Mouse (Mus musculus): ENCODE measurements around the gene Prkcq. TPM values are rescaled to one million over a fixed set of nuclear protein-coding genes. Genes with fewer than 3 reads are reported as not detected.

Prkcq gene
- polyA plus RNA-seq (2017; shearing (Covaris generic)) = 100 to 1,000 TPM in 1 of 3 experiments, 10 to 100 TPM in 2; 86.5 to 144 (median 99.9) TPM

DNA sequence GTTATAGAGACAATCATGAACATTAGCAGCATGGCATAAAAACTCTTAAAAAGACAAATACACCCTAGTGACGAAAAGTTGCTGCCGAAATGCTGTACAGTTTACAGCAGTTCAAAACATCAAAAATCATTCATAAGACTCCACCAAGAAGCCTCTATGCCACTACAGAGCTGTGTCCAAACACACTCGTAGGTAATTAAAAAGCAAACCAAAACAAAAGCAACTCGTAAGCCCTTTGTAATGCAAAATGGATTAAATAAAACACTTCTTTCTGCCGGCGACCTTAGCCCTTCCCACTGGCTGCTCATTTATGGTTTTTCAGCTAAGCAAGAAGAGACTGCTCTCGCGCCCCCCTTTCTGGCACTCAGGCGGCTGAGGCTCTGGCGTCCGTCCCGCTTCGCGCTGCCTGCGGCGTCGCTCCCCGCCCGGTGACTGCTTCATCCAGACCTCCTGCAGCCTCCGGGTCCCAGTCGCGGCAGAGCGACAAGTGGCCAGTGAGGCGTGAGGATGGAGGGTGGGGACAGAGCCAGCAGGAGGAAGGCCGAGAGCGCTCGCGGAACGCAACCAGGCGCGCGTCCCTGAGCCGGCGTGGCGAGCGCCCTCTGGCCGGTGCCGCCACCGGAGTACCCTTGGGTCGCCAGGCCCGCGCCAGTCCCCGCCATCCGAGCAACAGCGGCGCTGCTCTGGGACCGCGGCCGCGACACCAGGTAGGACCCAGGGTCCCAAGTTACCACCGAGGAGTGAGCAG lies at the start of gene Prkcq:
Prkcq (plus strand) TSS at position 355 of the 748 bp plus-strand sequence.
- ATAC-seq = peak; percentile 15

DNA sequence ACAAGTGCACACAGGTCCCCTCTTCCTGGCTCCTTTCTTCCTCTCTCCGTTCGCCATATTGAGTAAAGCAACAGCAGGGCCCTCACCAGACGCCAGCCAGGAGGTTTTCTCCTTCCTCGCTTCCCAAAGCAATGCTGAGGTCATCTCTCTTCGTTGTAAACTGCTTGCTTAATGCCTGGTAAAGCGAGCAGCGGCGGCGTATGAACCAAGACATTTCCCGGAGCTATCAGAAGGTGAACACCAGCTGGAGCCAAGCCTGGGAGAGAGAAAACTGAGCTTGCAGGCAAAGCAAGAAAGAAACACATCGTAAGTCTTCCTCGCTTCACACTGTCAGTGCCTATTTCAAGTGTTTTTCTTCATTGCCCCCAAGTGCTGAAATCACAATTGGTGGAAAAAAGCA lies 41.0 kb upstream of the Prkcq start:
- no peak for ATAC-seq

DNA sequence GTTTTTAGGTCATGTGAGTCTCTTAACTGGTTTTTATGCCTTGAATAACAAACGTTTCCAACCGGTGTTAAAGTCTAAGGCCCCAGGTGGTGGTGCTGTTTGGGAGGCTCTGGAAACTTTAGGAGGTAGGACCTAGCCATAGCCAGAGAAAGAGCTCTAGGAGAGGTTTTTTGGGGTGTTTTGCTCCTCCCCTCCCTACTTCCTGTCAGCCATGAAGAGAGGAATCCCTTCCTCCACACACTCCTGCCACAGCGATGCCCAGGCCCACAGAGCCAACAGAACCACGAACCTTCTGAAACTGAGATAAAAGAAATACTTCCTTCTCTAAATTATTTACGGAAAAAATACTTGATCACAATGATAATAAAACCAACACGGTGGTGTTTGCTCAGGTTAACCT lies 36.2 kb upstream of the Prkcq start:
- ATAC-seq = peak; percentile 70

DNA sequence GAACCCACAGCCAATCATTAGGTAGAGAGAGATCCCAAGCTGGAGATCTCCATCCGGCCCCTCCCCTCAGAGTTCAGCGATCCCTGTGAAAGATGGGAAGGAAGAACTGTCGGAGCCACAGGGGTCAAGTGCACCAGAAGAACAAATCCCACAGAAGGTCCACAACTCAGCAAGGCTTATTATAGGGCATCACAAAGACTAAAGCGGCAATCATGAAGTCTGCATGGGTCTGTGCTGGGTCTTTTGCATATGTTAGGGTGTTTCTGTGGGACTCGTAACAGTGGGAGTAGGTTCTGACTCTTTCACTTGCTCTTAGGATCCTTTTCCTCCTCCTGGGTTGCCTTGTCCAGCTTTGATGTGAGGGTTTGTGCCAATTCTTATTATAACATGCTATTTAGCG lies 33.8 kb upstream of the Prkcq start:
- no peak for ATAC-seq

DNA sequence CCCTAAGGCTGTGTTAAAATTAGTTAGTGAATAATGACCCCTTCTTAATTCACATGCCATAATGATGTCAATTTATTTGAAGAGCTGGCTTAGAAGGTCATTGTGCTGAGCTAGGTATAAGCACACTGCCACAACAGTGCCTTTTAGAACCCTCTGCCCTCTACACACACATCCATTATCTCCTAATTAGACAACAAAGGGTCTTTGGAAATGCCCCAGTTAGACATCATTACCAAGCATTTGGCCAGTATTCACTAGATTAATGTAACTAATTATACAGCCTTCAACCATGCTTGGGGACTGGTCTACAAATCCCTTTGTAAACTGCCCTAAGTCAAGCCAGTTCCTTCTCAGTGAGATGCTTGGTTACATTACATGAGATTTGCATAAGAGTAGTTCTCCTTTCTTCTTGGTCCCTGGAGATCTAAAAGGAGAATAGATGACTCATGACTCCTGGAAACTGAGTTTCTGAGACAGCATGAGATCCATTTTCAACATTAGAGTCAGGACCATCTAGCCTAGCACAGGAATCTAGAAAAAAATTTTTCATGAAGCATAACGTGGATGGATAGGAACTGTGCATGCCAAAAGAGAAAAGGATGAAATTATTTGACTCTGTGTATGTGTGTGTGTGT lies 32.3 kb upstream of the Prkcq start:
- ATAC-seq = no peak

DNA sequence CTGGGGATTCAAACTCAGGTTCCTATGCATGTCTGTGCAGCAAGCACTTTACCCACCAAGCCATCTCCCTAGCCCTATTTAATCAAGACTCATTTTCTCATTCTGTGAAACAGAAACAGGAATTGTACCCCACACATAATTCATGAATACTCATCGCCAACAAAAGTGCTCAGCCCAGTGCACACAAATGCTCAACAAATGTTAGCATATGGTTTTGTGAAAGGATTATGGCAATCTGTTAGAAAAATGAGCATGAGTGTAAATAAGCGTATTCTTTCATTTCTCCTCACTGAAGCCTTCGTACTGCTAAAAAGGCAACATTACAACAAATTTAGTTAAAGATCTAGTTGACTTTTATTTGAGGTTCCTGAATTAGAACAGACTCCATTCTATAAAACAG lies 31.5 kb upstream of the Prkcq start:
- ATAC-seq = no peak

DNA sequence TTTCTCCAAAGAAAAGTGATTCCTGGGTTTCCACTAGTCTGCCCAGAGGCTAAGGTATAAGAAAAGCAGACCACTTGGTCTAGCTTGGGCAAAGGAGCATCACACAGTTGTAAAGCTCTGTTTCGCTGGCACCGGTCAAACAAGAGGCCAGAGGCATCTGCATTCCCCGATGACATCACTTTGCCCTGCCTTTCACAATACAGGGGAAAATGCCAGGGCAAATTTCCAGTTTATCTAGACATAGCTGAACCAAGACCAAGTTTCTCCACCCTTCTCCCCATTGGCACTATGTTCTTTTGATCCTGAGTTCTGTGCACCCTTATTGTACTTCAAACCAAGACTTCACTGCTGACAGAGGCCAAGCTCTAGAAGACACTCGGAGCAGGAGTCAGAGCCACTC lies 22.8 kb upstream of the Prkcq start:
- ATAC-seq = no peak

DNA sequence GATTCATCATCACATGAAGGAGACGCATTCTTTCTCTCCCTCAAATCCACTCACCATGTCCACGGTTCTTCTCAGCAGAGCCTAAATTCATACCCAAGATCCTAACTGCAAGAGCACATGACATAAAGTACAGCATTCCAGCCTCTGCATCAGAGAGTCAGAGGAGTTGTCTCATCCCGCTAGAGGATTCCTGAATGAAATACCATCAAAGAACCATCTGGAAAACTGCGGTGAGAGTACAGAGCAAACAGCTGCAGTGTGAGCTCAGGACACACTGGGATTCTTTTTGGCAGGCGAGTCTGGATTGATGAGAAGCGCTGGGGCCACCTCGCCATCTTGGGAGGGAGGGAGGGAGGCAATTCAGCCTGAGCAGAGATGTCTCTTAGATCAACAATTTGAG lies 20.9 kb upstream of the Prkcq start:
- ATAC-seq = no peak

DNA sequence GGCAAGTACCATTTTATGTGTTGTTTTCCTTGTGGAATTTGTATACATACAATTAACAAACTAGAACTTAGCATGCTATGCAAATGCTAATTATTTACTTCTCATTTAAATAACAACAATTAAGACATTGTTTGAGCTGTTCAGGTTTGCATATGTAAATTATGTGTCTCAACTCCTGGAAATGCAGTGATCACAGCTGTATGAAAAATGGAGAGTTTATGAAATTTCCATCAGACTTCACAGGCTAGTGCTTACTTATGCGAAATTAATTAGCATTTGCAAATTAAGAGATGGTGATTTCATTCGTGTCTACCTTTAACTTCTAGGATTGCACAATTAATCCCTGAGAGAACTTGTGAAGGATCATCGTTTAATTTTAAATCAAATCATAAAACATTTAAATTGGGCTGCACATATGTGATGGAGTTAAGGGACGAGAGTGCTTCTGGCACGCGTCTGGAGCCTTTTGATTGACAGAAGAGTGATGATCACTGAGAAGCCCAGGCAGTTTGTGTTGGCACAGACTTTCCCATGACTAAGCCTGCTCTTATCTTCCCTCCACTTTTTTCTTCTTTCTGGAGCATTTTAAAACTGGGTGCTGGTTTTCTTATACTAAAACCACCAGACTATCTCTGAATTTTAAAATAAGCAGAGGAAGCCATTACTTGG lies 20.1 kb upstream of the Prkcq start:
- ATAC-seq = no peak

DNA sequence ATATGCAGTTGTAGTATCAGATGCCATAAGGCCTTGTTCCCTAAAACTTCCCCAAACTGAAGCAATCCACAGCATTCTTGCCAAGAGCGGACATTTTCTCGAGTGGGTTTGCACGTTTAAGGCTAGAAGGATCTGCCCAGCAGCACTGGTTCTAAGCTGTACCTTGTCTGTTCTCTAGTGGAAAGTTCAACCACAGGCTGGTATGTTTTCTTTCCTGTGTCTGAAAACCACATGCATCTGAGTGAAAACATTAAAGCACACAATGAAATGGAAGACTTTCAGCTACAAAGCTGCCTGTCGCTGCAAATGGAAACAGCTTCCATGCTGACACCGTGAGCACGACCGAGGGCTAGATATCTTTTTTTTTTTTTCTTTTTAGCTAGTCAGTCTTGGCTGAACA lies 12.3 kb upstream of the Prkcq start:
- ATAC-seq = peak; percentile 74

DNA sequence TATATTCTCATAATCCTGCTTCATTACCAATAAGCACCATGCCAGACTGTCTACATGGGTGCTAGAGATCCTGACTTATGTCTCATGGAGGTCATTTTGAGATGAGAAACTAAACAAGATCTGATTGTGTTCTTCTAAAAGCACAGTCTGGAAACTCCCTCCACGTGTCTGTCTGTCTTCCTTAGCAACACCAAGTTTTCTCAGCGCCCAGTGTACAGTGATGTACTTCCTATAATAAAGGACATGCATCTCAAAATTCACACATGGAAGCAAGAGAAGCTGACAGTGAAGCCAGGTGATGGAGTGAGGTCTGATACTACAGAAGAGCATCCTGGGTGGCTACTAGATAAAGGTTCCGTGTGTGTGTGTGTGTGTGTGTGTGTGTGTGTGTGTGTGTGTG lies 11.2 kb upstream of the Prkcq start:
- peak; percentile 53 for ATAC-seq

DNA sequence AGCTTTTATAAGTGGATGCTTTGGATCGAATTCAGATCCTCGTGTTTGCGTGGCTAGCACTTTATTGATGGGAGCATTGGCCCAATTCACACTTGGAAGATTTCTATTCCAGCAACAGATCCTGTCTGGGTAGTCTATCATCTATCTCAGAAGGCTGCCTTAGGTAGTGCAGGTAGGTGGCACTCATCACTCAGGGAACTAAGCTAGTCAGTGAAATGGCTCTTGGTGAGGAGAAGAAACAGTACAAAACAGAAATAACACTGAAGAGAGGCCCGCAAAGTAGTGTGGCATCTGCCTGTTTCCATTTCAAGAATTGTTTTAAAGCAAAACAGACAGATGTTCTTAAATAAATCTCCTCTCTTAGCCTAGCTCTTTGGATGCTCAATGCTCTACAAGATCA lies 10.6 kb upstream of the Prkcq start:
- ATAC-seq = peak; percentile 66

DNA sequence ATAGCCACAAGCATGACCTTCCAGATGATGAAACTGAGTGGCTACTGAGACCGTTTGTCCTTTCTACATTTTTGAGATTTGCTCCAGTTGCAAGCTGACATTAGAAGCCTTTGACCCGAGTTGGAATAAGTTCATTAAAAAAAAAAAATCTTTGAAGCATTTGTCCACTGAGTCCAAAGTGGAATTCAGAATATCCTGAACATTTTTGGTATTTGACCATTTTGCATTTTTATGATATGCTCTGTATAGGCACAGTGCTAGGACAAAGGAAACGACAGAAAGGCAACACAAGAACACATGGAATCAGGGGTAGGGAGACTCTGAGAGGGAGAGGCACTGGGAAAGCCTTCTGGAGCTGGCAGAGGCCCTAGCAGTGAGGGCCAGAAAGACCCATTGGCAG lies 9.2 kb upstream of the Prkcq start:
- ATAC-seq = no peak

DNA sequence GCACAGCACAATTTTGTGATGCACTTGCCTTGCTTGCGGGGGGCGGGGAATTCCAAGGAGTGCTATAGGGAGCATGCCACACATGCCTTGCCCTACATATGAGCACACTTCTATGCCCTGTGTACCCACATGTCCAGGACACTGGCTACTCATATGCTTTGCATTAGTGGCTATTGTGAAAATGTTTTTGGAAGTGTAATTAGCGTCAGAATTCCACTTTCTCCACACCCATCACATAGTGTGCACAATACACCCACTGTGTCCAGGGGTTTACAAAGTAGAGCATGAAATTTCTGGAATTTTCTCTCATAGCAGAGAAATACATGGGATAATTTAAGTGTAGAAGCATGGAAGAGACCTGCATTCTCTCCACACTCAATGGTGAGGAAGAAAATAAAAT lies 7.7 kb upstream of the Prkcq start:
- ATAC-seq = no peak

DNA sequence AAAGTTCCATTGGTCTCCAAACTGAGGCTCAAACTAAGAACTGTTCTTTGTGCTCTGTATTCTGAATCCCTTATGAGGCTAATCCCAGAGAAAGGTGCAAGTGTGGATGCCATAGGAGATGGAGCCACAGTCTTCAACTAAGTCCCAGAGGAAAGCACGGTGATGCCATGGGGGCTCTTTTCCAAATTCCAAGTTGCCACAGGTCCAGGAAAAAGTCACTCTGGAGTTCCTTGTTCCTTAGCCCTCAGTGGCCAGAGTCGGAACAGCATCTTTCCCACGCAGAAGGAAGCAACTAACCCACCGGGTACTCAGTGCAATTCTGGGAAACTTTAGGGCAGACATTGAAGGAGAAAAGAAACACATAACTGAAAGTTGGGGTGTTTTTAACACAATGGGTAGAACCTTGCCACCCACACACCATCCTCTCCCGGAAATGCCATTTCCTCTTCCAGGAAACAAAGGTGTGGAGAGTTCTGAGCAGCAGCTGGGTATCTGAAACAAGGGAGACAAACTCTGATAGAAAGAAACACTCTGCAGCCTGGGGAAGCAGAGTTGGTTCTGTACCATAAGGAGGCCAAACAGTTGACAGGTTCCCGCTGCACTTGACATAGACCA lies 2.1 kb upstream of the Prkcq start:
- ATAC-seq = peak; percentile 47

DNA sequence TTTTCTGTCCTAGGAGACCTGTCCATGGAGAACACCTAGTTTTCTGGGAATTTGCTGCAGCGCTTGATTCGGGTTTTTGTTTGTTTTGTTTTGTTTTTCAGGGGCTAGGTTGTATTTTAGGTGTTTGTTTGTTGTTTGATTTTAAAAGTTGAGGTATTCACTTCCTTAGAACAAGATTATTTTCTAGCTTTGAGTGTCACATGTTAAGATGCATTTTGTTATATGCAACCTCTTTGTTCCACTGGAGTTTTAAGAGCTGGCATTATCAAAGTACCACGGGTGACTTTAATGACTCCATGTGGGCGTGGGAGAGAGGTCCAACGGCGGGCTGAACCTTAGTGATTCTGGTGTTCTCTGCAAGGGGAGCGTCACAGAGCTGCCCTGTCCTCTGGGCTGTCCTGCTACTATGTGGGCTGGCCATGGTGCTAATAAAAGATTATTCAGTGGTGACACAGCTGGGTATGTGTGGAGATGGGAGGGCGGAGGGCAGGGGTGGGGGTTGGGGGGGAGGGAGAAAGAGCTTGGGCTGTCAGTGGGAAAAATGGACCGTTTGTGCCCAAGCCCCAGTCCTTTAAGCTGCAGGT lies 1.0 kb downstream of the Prkcq start:
- no peak for ATAC-seq

DNA sequence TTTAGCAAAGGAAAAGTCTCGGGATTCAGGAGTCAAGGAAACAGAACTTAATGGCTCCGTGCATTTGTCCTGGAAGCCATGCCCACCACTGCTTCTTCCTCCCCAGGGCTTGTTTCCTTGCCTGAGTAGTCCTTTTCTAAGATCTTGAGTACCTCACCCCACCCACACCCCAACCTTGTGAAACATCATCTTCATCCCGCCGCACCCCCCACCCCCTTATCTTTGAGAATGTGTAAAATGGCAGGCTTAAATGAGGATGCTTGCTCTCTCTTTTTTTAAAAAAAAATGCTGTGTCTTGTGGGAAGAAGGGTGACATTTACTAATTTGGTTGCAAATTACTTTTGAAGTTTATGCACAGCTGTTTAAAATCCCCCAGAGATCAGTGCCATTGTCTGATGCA lies 1.6 kb downstream of the Prkcq start:
- peak; percentile 30 for ATAC-seq

DNA sequence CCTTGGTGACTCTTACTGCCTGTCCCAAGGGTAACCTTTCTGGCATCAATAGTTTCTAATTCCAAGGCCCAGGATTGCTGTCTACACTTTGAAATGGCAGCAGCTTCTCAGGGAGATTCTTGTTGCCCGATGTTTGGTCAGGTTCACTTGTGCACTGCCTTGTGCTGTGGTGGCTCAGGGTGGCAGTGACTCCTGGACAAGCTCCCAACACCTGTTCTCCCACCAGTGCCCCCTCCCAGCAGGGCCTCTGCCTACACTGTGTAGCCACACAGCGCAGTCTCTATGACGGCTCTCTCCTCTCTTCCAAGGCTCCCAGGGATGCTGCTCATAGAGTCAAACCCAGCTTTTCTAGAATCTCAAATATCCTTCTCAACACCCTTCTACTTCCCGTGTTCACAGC lies 2.2 kb downstream of the Prkcq start:
- ATAC-seq = no peak

DNA sequence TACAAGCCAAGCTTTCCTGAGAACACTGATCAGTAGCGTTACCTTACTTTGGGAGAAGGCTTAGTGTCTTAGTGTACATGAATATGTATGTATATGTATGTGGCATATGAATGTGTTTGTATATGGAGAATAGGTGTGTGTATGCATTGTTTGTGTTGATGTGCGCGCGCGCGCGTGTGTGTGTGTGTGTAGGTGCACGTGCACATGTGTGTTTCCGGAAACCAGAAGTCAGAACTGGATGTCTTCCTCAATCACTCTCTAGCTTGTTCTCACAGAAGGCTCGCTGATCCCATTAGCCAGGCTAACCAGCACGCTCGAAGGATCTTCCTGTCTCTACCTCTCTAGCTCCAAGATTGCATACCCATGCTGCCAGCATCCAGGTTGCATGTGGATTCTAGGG lies 6.0 kb downstream of the Prkcq start:
- no peak for ATAC-seq

DNA sequence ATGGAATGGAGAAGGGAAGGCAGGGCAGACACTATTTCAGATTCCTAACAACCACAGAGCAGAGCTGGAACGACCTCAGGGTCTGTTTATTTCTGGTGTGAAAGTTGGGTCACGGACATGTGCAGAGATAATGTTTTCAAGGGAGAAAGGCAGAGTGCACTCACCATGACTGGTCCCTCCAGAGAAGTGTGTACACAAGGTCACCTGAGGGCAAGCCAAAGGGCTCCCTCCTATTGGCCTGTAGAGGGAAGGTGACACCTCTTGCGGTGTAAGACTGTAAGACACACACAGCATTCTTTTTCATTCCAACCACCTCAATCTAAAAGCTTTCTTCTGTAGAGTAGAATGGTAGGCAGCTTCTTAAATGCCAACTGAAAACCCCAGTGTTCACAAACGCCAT lies 9.6 kb downstream of the Prkcq start:
- peak; percentile 69 for ATAC-seq

DNA sequence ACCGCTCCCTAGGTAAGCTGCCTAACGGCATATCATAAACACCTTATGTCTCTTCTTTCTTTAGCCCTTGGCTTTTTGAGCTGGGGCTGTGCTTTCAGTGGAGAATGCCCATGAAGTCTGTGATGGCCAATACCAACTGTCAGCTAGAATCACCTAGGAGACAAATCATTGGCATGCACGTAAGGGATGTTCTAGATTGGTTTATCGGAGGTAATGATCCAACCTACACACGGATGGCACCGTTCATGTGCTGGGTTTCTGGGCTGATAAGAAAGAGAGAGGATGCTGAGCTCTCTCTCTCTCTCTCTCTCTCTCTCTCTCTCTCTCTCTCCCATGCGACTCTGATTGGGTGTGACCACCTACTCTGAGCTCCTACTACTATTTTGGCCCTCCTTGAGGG lies 10.2 kb downstream of the Prkcq start:
- ATAC-seq = no peak

DNA sequence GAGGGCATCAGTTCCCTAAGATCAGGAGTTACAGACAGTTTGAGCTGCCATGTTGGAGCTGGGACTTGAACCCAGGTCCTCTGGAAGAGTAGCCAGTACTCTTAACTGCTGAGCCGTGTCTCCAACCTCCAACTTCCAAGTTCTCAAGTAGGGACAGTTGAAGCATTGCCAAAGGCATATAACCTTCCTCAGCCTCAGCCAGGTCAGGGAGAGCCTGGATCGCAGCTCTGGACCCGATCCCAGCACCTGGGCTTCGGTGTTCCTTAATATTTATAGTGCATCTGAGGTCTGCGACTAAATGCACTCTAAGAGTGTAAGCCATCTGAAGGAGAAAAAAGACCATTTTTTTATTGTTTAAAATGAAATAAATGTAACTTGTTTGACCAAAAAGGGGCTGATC lies 12.1 kb downstream of the Prkcq start:
- no peak for ATAC-seq

DNA sequence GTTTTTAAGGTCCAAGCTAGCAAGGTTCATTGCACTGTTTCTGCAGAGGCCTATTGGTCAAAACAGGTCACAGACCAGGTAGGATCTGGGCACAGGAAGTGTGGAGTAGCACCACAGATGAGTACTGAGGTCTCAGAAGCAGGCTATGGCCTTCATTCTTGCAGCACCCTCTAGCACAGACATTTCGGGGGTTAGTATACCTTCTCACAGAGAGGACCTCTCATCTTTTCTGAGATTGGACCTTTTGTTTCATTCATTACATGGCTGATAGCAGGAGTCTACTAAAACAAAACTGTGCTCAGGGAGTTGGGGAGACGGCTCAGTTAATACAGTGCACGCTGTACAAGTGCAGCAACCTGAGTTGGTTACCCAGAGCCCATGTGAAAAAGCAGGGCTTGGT lies 14.7 kb downstream of the Prkcq start:
- ATAC-seq = no peak

Data from inflammation-experienced regulatory T-cells, adult 6 months (primary cell).